Mouse (Mus musculus) forebrain, embryonic 11.5 days (tissue): ENCODE measurements at regions not wholly inside any gene's neighbourhood (a gene's known extent, or its start where the extent isn't known, plus 50 kb on each side); places are given as distances from the start of the nearest gene placed in this dataset.
"Not testable (repeated sequence)": the region's sequence is repeated elsewhere in the genome, so short reads cannot be mapped to it uniquely, and the experiment has no call there.

Source experiments
- ATAC-seq: fragments of 200-750 bp; cut with Nextera tagmentation; replicated peaks from 2 replicates; pipeline ENCODE4 v1.8.0; 2017; ENCODE audit warnings: moderate TSS enrichment; ENCODE audit not compliant: low FRiP score
- DNase-seq: peaks from one replicate; pipeline ENCODE4 v3.0.0-alpha.2; 2017; ENCODE audit warnings: low spot score
- H3K27ac ChIP-seq: fragments of 300-500 bp; sonication (generic); 2 replicates; pipeline ENCODE4 v1.5.1; 2014; ENCODE audit warnings: low read depth, low read length
- H3K27me3 ChIP-seq: fragments of 300-500 bp; sonication (generic); 2 replicates; pipeline ENCODE4 v1.6.1; 2014; ENCODE audit warnings: mild to moderate bottlenecking, low read length, mixed read lengths; ENCODE audit not compliant: control insufficient read depth, insufficient read depth
- H3K36me3 ChIP-seq: fragments of 300-500 bp; sonication (generic); 2 replicates; pipeline ENCODE4 v1.6.1; 2014; ENCODE audit warnings: mild to moderate bottlenecking, low read length, moderate library complexity, mixed read lengths; ENCODE audit not compliant: control insufficient read depth, insufficient read depth
- H3K4me1 ChIP-seq: fragments of 300-500 bp; sonication (generic); replicated peaks from 2 replicates; pipeline ENCODE4 v1.6.1; 2014; ENCODE audit warnings: low read length, mixed read lengths; ENCODE audit not compliant: control insufficient read depth, insufficient read depth
- H3K4me2 ChIP-seq: fragments of 300-500 bp; sonication (generic); 2 replicates; pipeline ENCODE4 v1.6.1; 2014; ENCODE audit warnings: low read depth, mild to moderate bottlenecking, low read length, moderate library complexity, mixed read lengths; ENCODE audit not compliant: severe bottlenecking
- H3K4me3 ChIP-seq: fragments of 300-500 bp; sonication (generic); 2 replicates; pipeline ENCODE4 v1.5.1; 2014; ENCODE audit warnings: low read depth, low read length
- H3K9ac ChIP-seq: fragments of 300-500 bp; sonication (generic); 2 replicates; pipeline ENCODE4 v1.6.1; 2014; ENCODE audit warnings: low read length
- H3K9me3 ChIP-seq: fragments of 300-500 bp; sonication (generic); 2 replicates; pipeline ENCODE4 v1.6.1; 2016; ENCODE audit warnings: low read length, mixed read lengths; ENCODE audit not compliant: control insufficient read depth
- WGBS: fragments of 180-500 bp; shearing (Covaris S2); extraction: QIAGEN DNeasy Blood & Tissue Kit; methylation state at CpG from one replicate; pipeline ENCODE4 v1.1.7; 2014; 5-methylcytosine and 5-hydroxymethylcytosine counted together

GRCm38 (mm10) chr17:69848306-69848705, 120.6 kb upstream of the Dlgap1 start:
- Histone ChIP-seq H3K9me3 (no peaks in the 10 kb centered on the region), H3K36me3 (no peaks in the 10 kb centered on the region), H3K27me3 (no peaks in the 10 kb centered on the region), H3K9ac (no peak overlapping the region), H3K4me1 (no peaks in the 10 kb centered on the region), H3K4me2 (no peak overlapping the region), H3K4me3 (no peak overlapping the region), H3K27ac (no peak overlapping the region)
- 65% methylated on average over 1 of the region's 1 CpGs for WGBS
- ATAC-seq (no peak), DNase-seq (no peak)

GRCm38 (mm10) chr17:69850075-69850474, 118.8 kb upstream of the Dlgap1 start:
- Histone ChIP-seq H3K36me3 (no peaks in the 10 kb centered on the region), H3K9ac (no peak overlapping the region), H3K4me2 (no peak overlapping the region), H3K4me3 (no peak overlapping the region), H3K4me1 (no peaks in the 10 kb centered on the region), H3K27ac (no peak overlapping the region), H3K9me3 (no peaks in the 10 kb centered on the region), H3K27me3 (no peaks in the 10 kb centered on the region)
- no peak for ATAC-seq
- no peak for DNase-seq
- 24% methylated on average over 1 of the region's 1 CpGs for WGBS

- H3K9ac ChIP-seq, H3K9me3 ChIP-seq, H3K27ac ChIP-seq, DNase-seq, ATAC-seq, H3K4me2 ChIP-seq, H3K36me3 ChIP-seq, H3K4me1 ChIP-seq, H3K4me3 ChIP-seq, H3K27me3 ChIP-seq: not testable (repeated sequence)
- WGBS: 94% methylated on average over 8 of the region's 8 CpGs
These were observed 88.9 kb upstream of the Dlgap1 start for GRCm38 (mm10) chr17:69879958-69880357.

- 66% methylated on average over 4 of the region's 4 CpGs for WGBS
- no peaks in the 10 kb centered on the region for H3K36me3 ChIP-seq
These were observed 74.9 kb upstream of the Dlgap1 start for GRCm38 (mm10) chr17:69893980-69894379.

More at GRCm38 (mm10) chr17:69893980-69894379, 74.9 kb upstream of the Dlgap1 start:
- no peaks in the 10 kb centered on the region for H3K27me3 ChIP-seq
- no peak overlapping the region for H3K9ac ChIP-seq
- H3K4me3 ChIP-seq: no peak overlapping the region
- DNase-seq: no peak
- ATAC-seq: no peak
- H3K9me3 ChIP-seq: no peaks in the 10 kb centered on the region
- H3K27ac ChIP-seq: no peak overlapping the region
- H3K4me1 ChIP-seq: no peaks in the 10 kb centered on the region
- no peak overlapping the region for H3K4me2 ChIP-seq
